ENCODE assay signal across 8 mouse cellular contexts in the genomic region with DNA sequence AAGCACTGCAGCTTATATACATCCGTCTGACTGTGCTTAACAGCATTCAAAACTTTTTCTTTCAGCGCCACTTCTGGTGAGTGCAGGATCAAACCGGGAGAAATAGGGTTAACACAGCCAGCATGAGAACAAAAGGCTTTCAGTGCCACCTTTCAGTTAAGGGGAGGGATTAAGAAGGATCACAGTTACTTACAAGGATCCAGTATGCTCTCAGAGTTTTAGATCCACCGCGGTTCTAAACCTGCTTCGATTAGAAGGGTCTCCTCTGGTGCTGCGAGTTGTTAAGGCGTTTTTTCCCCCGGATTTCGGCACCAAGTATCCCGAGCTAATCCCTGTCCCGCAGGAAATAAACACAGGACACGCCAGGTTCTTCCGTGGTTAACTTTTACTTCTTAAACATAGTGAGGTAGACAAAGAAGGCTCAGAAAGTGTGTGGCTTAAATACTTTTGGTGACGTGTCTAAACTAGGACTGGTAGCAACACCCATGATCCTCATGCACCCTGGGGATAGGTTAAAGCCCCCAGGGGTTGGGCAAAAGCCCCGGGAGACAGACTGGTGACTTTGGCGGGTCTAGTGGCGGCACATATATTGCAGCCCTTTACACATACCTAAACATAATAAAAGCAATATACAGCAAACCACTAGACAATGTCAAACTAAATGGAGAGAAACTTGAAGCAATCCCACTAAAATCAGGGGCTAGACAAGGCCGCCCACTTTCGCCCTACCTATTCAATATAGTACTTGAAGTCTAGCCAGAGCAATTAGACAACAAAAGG. TPM values are rescaled to one million over a fixed set of nuclear protein-coding genes. Genes with fewer than 3 reads are reported as not detected.
DNase-seq lines count a peak whose midpoint lies in the region; ATAC-seq and TF ChIP-seq lines count a peak whose summit lies in the region.
"Not testable (repeated sequence)": the region's sequence is repeated elsewhere in the genome, so short reads cannot be mapped to it uniquely, and the experiment has no call there.
"Had no signal": no experiment of that assay in that cellular context is flagged by ENCODE, and none has a peak within 500 bp of the region (broad histone marks: within the 10 kb centered on the region; RNA-seq: fewer than 3 reads in every experiment).

No protein-coding gene starts in this region.

- not testable (repeated sequence) for H3K36me3 ChIP-seq in embryonic facial prominence, embryonic 10.5 days (replicated peaks); forebrain, embryonic 14.5 days (ENCODE audit: control insufficient read depth, insufficient read depth, low read length); heart, embryonic 16.5 days (ENCODE audit: control insufficient read depth, insufficient read depth); intestine, embryonic 15.5 days; limb, embryonic 14.5 days (ENCODE audit: control insufficient read depth, insufficient read depth, low read length); midbrain, embryonic 13.5 days; neural tube, embryonic 15.5 days

- not testable (repeated sequence) for ATAC-seq in forebrain, embryonic 14.5 days; heart, embryonic 16.5 days (replicated peaks; ENCODE audit: extremely low read depth, insufficient read depth, low FRiP score); limb, embryonic 14.5 days (ENCODE audit: low FRiP score, low read depth); midbrain, embryonic 13.5 days; neural tube, embryonic 15.5 days (ENCODE audit: low FRiP score)
- ATAC-seq in intestine, embryonic 15.5 days, result peak; percentile 51; the same call in 1 of the 2 replicates

- H3K9ac ChIP-seq in forebrain, embryonic 14.5 days (ENCODE audit: low read length), result peak overlapping the region; percentile 46; the same call in 1 of the 2 replicates
- H3K9ac ChIP-seq in heart, embryonic 16.5 days (ENCODE audit: low read length), result peak overlapping the region; percentile 47
- not testable (repeated sequence) for H3K9ac ChIP-seq in intestine, embryonic 15.5 days; midbrain, embryonic 13.5 days (replicated peaks); neural tube, embryonic 15.5 days (replicated peaks)
- peak overlapping the region; percentile 36; the same call in 1 of the 2 replicates for H3K9ac ChIP-seq in limb, embryonic 14.5 days (ENCODE audit: low read depth, low read length, severe bottlenecking)

- not testable (repeated sequence) for H3K27me3 ChIP-seq in embryonic facial prominence, embryonic 10.5 days (replicated peaks; ENCODE audit: low read depth, poor library complexity, severe bottlenecking); forebrain, embryonic 14.5 days (replicated peaks; ENCODE audit: control insufficient read depth, insufficient read depth, low read length); heart, embryonic 16.5 days (ENCODE audit: control insufficient read depth, insufficient read depth, low read length); intestine, embryonic 15.5 days (replicated peaks); limb, embryonic 14.5 days (ENCODE audit: control insufficient read depth, insufficient read depth, low read length); midbrain, embryonic 13.5 days; neural tube, embryonic 15.5 days (replicated peaks)

- WGBS in embryonic facial prominence, embryonic 10.5 days, result 6% methylated on average over 20 of the region's 20 CpGs
- 7% methylated on average over 19 of the region's 20 CpGs for WGBS in forebrain, embryonic 14.5 days
- WGBS in heart, embryonic 16.5 days, result 10% methylated on average over 19 of the region's 20 CpGs
- WGBS in intestine, embryonic 15.5 days, result 8% methylated on average over 20 of the region's 20 CpGs
- WGBS in limb, embryonic 14.5 days, result 8% methylated on average over 19 of the region's 20 CpGs
- WGBS in midbrain, embryonic 13.5 days, result 6% methylated on average over 20 of the region's 20 CpGs
- WGBS in neural tube, embryonic 15.5 days, result 7% methylated on average over 20 of the region's 20 CpGs

- peak overlapping the region; percentile 63 for H3K27ac ChIP-seq in embryonic facial prominence, embryonic 10.5 days (replicated peaks)
- not testable (repeated sequence) for H3K27ac ChIP-seq in forebrain, embryonic 14.5 days (ENCODE audit: low read depth, low read length); heart, embryonic 16.5 days (ENCODE audit: low read length); intestine, embryonic 15.5 days; limb, embryonic 14.5 days (replicated peaks; ENCODE audit: low read depth, low read length); midbrain, embryonic 13.5 days; neural tube, embryonic 15.5 days (replicated peaks)

- not testable (repeated sequence) for H3K4me1 ChIP-seq in embryonic facial prominence, embryonic 10.5 days; forebrain, embryonic 14.5 days (ENCODE audit: control insufficient read depth, insufficient read depth, low read length); heart, embryonic 16.5 days (ENCODE audit: control insufficient read depth, insufficient read depth, low read length); intestine, embryonic 15.5 days (replicated peaks); limb, embryonic 14.5 days (ENCODE audit: control insufficient read depth, insufficient read depth, low read length); midbrain, embryonic 13.5 days (replicated peaks); neural tube, embryonic 15.5 days

- peak; percentile 33 for DNase-seq in embryonic facial prominence, embryonic 10.5 days (ENCODE audit: low spot score)
- DNase-seq in forebrain, embryonic 14.5 days (ENCODE audit: low spot score), result peak; percentile 28
- DNase-seq in limb, embryonic 14.5 days (ENCODE audit: low spot score), result peak; percentile 11

- peak overlapping the region; percentile 49 for H3K4me3 ChIP-seq in embryonic facial prominence, embryonic 10.5 days
- H3K4me3 ChIP-seq in forebrain, embryonic 14.5 days (ENCODE audit: low read depth, low read length), result peak overlapping the region; percentile 16
- H3K4me3 ChIP-seq in heart, embryonic 16.5 days (ENCODE audit: low read length), result peak overlapping the region; percentile 46
- H3K4me3 ChIP-seq in intestine, embryonic 15.5 days (replicated peaks), result peak overlapping the region; percentile 19
- peak overlapping the region; percentile 27 for H3K4me3 ChIP-seq in limb, embryonic 14.5 days (replicated peaks; ENCODE audit: low read length)
- peak overlapping the region; percentile 30 for H3K4me3 ChIP-seq in midbrain, embryonic 13.5 days (replicated peaks)
- peak overlapping the region; percentile 22 for H3K4me3 ChIP-seq in neural tube, embryonic 15.5 days (replicated peaks)

- not testable (repeated sequence) for H3K9me3 ChIP-seq in embryonic facial prominence, embryonic 10.5 days; forebrain, embryonic 14.5 days (replicated peaks; ENCODE audit: control insufficient read depth, low read length); heart, embryonic 16.5 days (replicated peaks; ENCODE audit: control insufficient read depth, low read length); intestine, embryonic 15.5 days; limb, embryonic 14.5 days (ENCODE audit: control insufficient read depth, low read length); midbrain, embryonic 13.5 days; neural tube, embryonic 15.5 days (replicated peaks)

- TF ChIP-seq POLR2A in limb, embryonic 14.5 days (IDR thresholded peaks at IDR 0.05; ENCODE audit: borderline replicate concordance, extremely low read depth, insufficient read depth, insufficient read length), result not testable (repeated sequence)

- H3K4me2 ChIP-seq in forebrain, embryonic 14.5 days (ENCODE audit: low read length), result peak overlapping the region; percentile 44
- peak overlapping the region; percentile 64 for H3K4me2 ChIP-seq in heart, embryonic 16.5 days (ENCODE audit: low read depth, low read length)
- H3K4me2 ChIP-seq in intestine, embryonic 15.5 days (replicated peaks), result peak overlapping the region; percentile 54
- peak overlapping the region; percentile 41 for H3K4me2 ChIP-seq in limb, embryonic 14.5 days (replicated peaks; ENCODE audit: low read depth, low read length, severe bottlenecking)
- H3K4me2 ChIP-seq in midbrain, embryonic 13.5 days (replicated peaks), result peak overlapping the region; percentile 51
- H3K4me2 ChIP-seq in neural tube, embryonic 15.5 days, result peak overlapping the region; percentile 49

RNA-seq across cellular contexts. Expression of a gene that starts 6.9 kb away (rescaled TPM):
- not detected in 2 replicates for polyA plus RNA-seq in embryonic facial prominence, embryonic 10.5 days (2016; fragmentation: Nextera tagmentation; extraction: Ambion mirVana)
- polyA plus RNA-seq in forebrain, embryonic 14.5 days (2014; fragmentation: Nextera tagmentation; extraction: Ambion mirVana), result not detected in 2 replicates
- polyA plus RNA-seq in heart, embryonic 16.5 days (2015; fragmentation: Nextera tagmentation; extraction: Ambion mirVana), result 0.11 and 0.29 TPM in 2 replicates
- polyA plus RNA-seq in intestine, embryonic 15.5 days (2015; fragmentation: Nextera tagmentation; extraction: Ambion mirVana), result 0.13 and 0.43 TPM in 2 replicates
- 0.16 and 0.27 TPM in 2 replicates for polyA plus RNA-seq in limb, embryonic 14.5 days (2012; rRNA removed)
- 0.22 TPM in 1 of 2 replicates, not detected in the other for polyA plus RNA-seq in limb, embryonic 14.5 days (2014; fragmentation: Nextera tagmentation; extraction: Ambion mirVana)
- not detected in 2 replicates for polyA plus RNA-seq in midbrain, embryonic 13.5 days (2015; fragmentation: Nextera tagmentation; extraction: Ambion mirVana)
- polyA plus RNA-seq in neural tube, embryonic 15.5 days (2015; fragmentation: Nextera tagmentation; extraction: Ambion mirVana), result 0.65 TPM in 1 of 2 replicates, not detected in the other

RNA-seq across cellular contexts. Expression of a gene that starts 37.1 kb away (rescaled TPM):
- not detected in 2 replicates for polyA plus RNA-seq in embryonic facial prominence, embryonic 10.5 days (2016; fragmentation: Nextera tagmentation; extraction: Ambion mirVana)
- polyA plus RNA-seq in forebrain, embryonic 14.5 days (2014; fragmentation: Nextera tagmentation; extraction: Ambion mirVana), result not detected in 2 replicates
- 0.17 and 0.21 TPM in 2 replicates for polyA plus RNA-seq in heart, embryonic 16.5 days (2015; fragmentation: Nextera tagmentation; extraction: Ambion mirVana)
- 0.35 TPM in 1 of 2 replicates, not detected in the other for polyA plus RNA-seq in intestine, embryonic 15.5 days (2015; fragmentation: Nextera tagmentation; extraction: Ambion mirVana)
- polyA plus RNA-seq in limb, embryonic 14.5 days (2012; rRNA removed), result 0.09 and 0.22 TPM in 2 replicates
- 0.12 TPM in 1 of 2 replicates, not detected in the other for polyA plus RNA-seq in limb, embryonic 14.5 days (2014; fragmentation: Nextera tagmentation; extraction: Ambion mirVana)
- not detected in 2 replicates for polyA plus RNA-seq in midbrain, embryonic 13.5 days (2015; fragmentation: Nextera tagmentation; extraction: Ambion mirVana)
- polyA plus RNA-seq in neural tube, embryonic 15.5 days (2015; fragmentation: Nextera tagmentation; extraction: Ambion mirVana), result 0.17 TPM in 1 of 2 replicates, not detected in the other

RNA-seq across cellular contexts. Expression of a gene that starts 48.6 kb away (rescaled TPM):
- not detected in 2 replicates for polyA plus RNA-seq in embryonic facial prominence, embryonic 10.5 days (2016; fragmentation: Nextera tagmentation; extraction: Ambion mirVana)
- not detected in 2 replicates for polyA plus RNA-seq in forebrain, embryonic 14.5 days (2014; fragmentation: Nextera tagmentation; extraction: Ambion mirVana)
- polyA plus RNA-seq in heart, embryonic 16.5 days (2015; fragmentation: Nextera tagmentation; extraction: Ambion mirVana), result 0.25 and 0.33 TPM in 2 replicates
- 0.14 and 0.30 TPM in 2 replicates for polyA plus RNA-seq in intestine, embryonic 15.5 days (2015; fragmentation: Nextera tagmentation; extraction: Ambion mirVana)
- polyA plus RNA-seq in limb, embryonic 14.5 days (2012; rRNA removed), result 0.03 TPM in 1 of 2 replicates, not detected in the other
- not detected in 2 replicates for polyA plus RNA-seq in limb, embryonic 14.5 days (2014; fragmentation: Nextera tagmentation; extraction: Ambion mirVana)
- 0.10 TPM in 1 of 2 replicates, not detected in the other for polyA plus RNA-seq in midbrain, embryonic 13.5 days (2015; fragmentation: Nextera tagmentation; extraction: Ambion mirVana)
- 0.10 TPM in 1 of 2 replicates, not detected in the other for polyA plus RNA-seq in neural tube, embryonic 15.5 days (2015; fragmentation: Nextera tagmentation; extraction: Ambion mirVana)
- polyA plus RNA-seq: Patski had no signal
